Mouse (Mus musculus) bone marrow, adult 2 months (tissue): ENCODE results near the gene Sh3bgrl2.

Source experiments
- CTCF ChIP-seq: fragments of 200-500 bp; IDR thresholded peaks from 2 replicates; pipeline ENCODE4 v1.5.1; 2011; ENCODE audit warnings: low read length, control low read depth; ENCODE audit not compliant: control insufficient read depth, insufficient read depth
- POLR2A ChIP-seq: fragments of 200-500 bp; IDR thresholded peaks from 2 replicates; pipeline ENCODE4 v1.6.1; 2011; ENCODE audit warnings: low read depth, mild to moderate bottlenecking, control low read depth, low read length, borderline replicate concordance; ENCODE audit not compliant: control insufficient read depth

- TF ChIP-seq POLR2A (no peak), CTCF (no peak)
These were observed 3.0 kb downstream of the Sh3bgrl2 start for GRCm38 (mm10) chr9:83551116-83551515.
